Mouse (Mus musculus) gastrocnemius, adult 8-10 months (tissue): ENCODE data around the gene Orm1. TPM values are rescaled to one million over a fixed set of nuclear protein-coding genes. Genes with fewer than 3 reads are reported as not detected.

Source experiments
- total RNA-seq, 4 experiments: library from RNA; stranded (reverse); gene quantifications; 2 replicates each; pipeline ENCODE4 v1.2.4; 2022

The Orm1 gene
- total RNA-seq, 4 experiments from 2014 or later: 1.8 to 4.2 (median 2.1) TPM; not detected in 1

Other genes with a start within 250 kb of the Orm1 start
- gene Ambp, start 189.8 kb upstream of the Orm1 start, total RNA-seq: not detected
- not detected for gene Kif12, start 172.4 kb upstream of the Orm1 start, total RNA-seq
- gene Col27a1, start 130.6 kb upstream of the Orm1 start, total RNA-seq: under 1 TPM; 0.17 to 0.67 (median 0.65) TPM
- not detected for gene Orm3, start 11.6 kb downstream of the Orm1 start, total RNA-seq
- 1 to 10 TPM in 1 of 4 experiments, not detected in 3; 1.3 TPM for gene Orm2, start 17.9 kb downstream of the Orm1 start, total RNA-seq
- gene Akna, start 58.8 kb downstream of the Orm1 start, total RNA-seq: 1 to 10 TPM in 2 of 4 experiments, under 1 TPM in 2; 0.68 to 1.4 (median 0.96) TPM
- gene Whrn, start 151.4 kb downstream of the Orm1 start, total RNA-seq: 1 to 10 TPM; 2.5 to 4.4 (median 4.0) TPM
- 100 to 1,000 TPM; 268 to 323 (median 295) TPM for gene Atp6v1g1, start 200.2 kb downstream of the Orm1 start, total RNA-seq
- gene Tmem268, start 214.2 kb downstream of the Orm1 start, total RNA-seq: 10 to 100 TPM; 18.9 to 20.8 (median 20.1) TPM